Mouse (Mus musculus) kidney, adult 2 months (tissue): ENCODE results near the gene Steap3.

Source experiments
- CTCF ChIP-seq: fragments of 200-500 bp; conservative IDR thresholded peaks from 2 replicates; pipeline ENCODE4 v1.5.1; 2011; ENCODE audit warnings: low read depth, mild to moderate bottlenecking, control low read depth, low read length, moderate library complexity, mixed read lengths; ENCODE audit not compliant: insufficient read depth, insufficient read length
- POLR2A ChIP-seq: fragments of 200-500 bp; IDR thresholded peaks from one replicate; pipeline ENCODE4 v1.6.1; 2011; ENCODE audit warnings: low read depth, low read length, control low read depth

GRCm38 (mm10) chr1:120204834-120205233 lies 67.7 kb downstream of the Steap3 start:
- TF ChIP-seq CTCF = no peak
- no peak for TF ChIP-seq POLR2A
